Mouse (Mus musculus) embryo, embryonic 10 days (tissue): ENCODE measurements around the gene Ncoa4.

Source experiments
- DNase-seq: peaks from one replicate; pipeline ENCODE4 v3.0.0-alpha.2; 2015; ENCODE audit warnings: low spot score

Ncoa4 gene

GRCm38 (mm10) chr14:32201354-32201753 lies 41.7 kb downstream of the Ncoa4 start:
- DNase-seq, result peak; percentile 26

- DNase-seq, result peak; percentile 94
These were observed 42.3 kb downstream of the Ncoa4 start, which contains the start of the genes Timm23 and Parg for GRCm38 (mm10) chr14:32201791-32202451. TSS of gene Timm23 (minus strand) at chr14:32201898. TSS of gene Parg (plus strand) at chr14:32201949.

GRCm38 (mm10) chr14:32226601-32227000 lies 66.9 kb downstream of the Ncoa4 start:
- DNase-seq, result no peak

- peak; percentile 37 for DNase-seq
These were observed 69.3 kb downstream of the Ncoa4 start for GRCm38 (mm10) chr14:32228996-32229395.
